Comparison of ENCODE assay signal across 27 mouse cellular contexts in genomic region chr10:18384766-18385165, GRCm38 (mm10).
DNase-seq lines count a peak whose midpoint lies in the region; ATAC-seq and TF ChIP-seq lines count a peak whose summit lies in the region.
"Had no signal": no experiment of that assay in that cellular context is flagged by ENCODE, and none has a peak within 500 bp of the region (broad histone marks: within the 10 kb centered on the region; RNA-seq: fewer than 3 reads in every experiment).

No protein-coding gene starts in this region.

- TF ChIP-seq CTCF in heart, adult 2 months (IDR thresholded peaks at IDR 0.05), result no peak
- TF ChIP-seq CTCF in heart, postnatal 0 days (IDR thresholded peaks at IDR 0.05; ENCODE audit: low read depth), result no peak
- TF ChIP-seq CTCF in layer of hippocampus, adult 2 months (conservative IDR thresholded peaks at IDR 0.05), result no peak

- DNase-seq in heart, adult 2 months, result no peak
- DNase-seq in heart, adult 11 months, result no peak
- DNase-seq in heart, postnatal 0 days (ENCODE audit: low spot score), result peak; percentile 36
- DNase-seq in heart, postnatal 14 days, result no peak
- no peak for DNase-seq in layer of hippocampus, adult 2 months (ENCODE audit: low spot score in 2 of 2)
- DNase-seq in layer of hippocampus, postnatal 36 days, result no peak
- DNase-seq in lung, postnatal 36 days, result peak; percentile 39
- no peak for DNase-seq in lung, postnatal 4 days
- DNase-seq: adrenal gland, adult 8-10 months; cerebellum, adult 2 months; cerebellum, postnatal 14 days; gastrocnemius, adult 2 months; gastrocnemius, postnatal 36 days; layer of hippocampus, adult 9-11 months; liver; right cerebral cortex, postnatal 4 days; thymus, adult 18-20 months; thymus, postnatal 25 days had no signal

- H3K27me3 ChIP-seq in heart, adult 2 months (ENCODE audit: control insufficient read depth, insufficient read depth, low read length), result no peaks in the 10 kb centered on the region
- H3K27me3 ChIP-seq in heart, postnatal 0 days (ENCODE audit: control insufficient read depth, insufficient read depth, low read length), result no peaks in the 10 kb centered on the region
- H3K27me3 ChIP-seq: liver, embryonic 15.5 days; midbrain, embryonic 13.5 days; neural tube, embryonic 13.5 days had no signal

- intact Hi-C loops in heart, adult 2 months (cut with DNase I), result loop anchor here (10.0 kb wide), 1 partner anchor 650 kb away; no protein-coding TSS in a partner anchor
- intact Hi-C loops in heart, postnatal 14 days (cut with DNase I), result no loop called here

- no peak overlapping the region for H3K9ac ChIP-seq in heart, adult 2 months (ENCODE audit: low read depth, low read length)
- H3K9ac ChIP-seq in heart, postnatal 0 days (replicated peaks; ENCODE audit: low read depth, low read length), result no peak overlapping the region
- H3K9ac ChIP-seq: liver, embryonic 15.5 days; midbrain, embryonic 13.5 days; neural tube, embryonic 13.5 days had no signal

- 0 out of 2 replicates have a peak, but pooled peaks have one; percentile 10 for ATAC-seq in heart, postnatal 0 days (ENCODE audit: insufficient read depth, low read depth)
- ATAC-seq: forebrain, embryonic 16.5 days; hindbrain, embryonic 16.5 days; midbrain, embryonic 13.5 days had no signal

- H3K27ac ChIP-seq in heart, adult 2 months, result peak overlapping the region; percentile 24
- H3K27ac ChIP-seq in heart, postnatal 0 days (ENCODE audit: low read depth), result no peak overlapping the region
- peak overlapping the region; percentile 72; the same call in 1 of the 2 replicates for H3K27ac ChIP-seq in layer of hippocampus, adult 2 months
- H3K27ac ChIP-seq: gastrocnemius, adult 2 months; liver, embryonic 15.5 days; macrophage; midbrain, embryonic 13.5 days; neural tube, embryonic 13.5 days; stomach, postnatal 0 days had no signal

- no peaks in the 10 kb centered on the region for H3K9me3 ChIP-seq in heart, postnatal 0 days (replicated peaks; ENCODE audit: control insufficient read depth, low read length)
- H3K9me3 ChIP-seq: G1E; liver, embryonic 15.5 days; midbrain, embryonic 13.5 days; neural tube, embryonic 13.5 days had no signal

- TF ChIP-seq EP300 in heart, adult 2 months (IDR thresholded peaks at IDR 0.05; ENCODE audit: insufficient read depth, low read depth, low read length), result no peak
- TF ChIP-seq EP300 in heart, postnatal 0 days (IDR thresholded peaks at IDR 0.05; ENCODE audit: low read depth), result peak; percentile 48; the same call in 1 of the 2 replicates

- H3K36me3 ChIP-seq in heart, adult 2 months (ENCODE audit: control insufficient read depth, insufficient read depth, low read length), result peaks cover 9% of the 10 kb centered on the region
- no peaks in the 10 kb centered on the region for H3K36me3 ChIP-seq in heart, postnatal 0 days (replicated peaks; ENCODE audit: control insufficient read depth, insufficient read depth, low read length)
- H3K36me3 ChIP-seq: G1E; liver, embryonic 15.5 days; midbrain, embryonic 13.5 days; neural tube, embryonic 13.5 days had no signal

- no peak overlapping the region for H3K4me3 ChIP-seq in heart, adult 2 months
- no peak overlapping the region for H3K4me3 ChIP-seq in heart, postnatal 0 days (ENCODE audit: low read depth, low read length)
- H3K4me3 ChIP-seq in layer of hippocampus, adult 2 months, result no peak overlapping the region
- H3K4me3 ChIP-seq: erythroblast, embryonic 14.5 days; gastrocnemius, adult 2 months; liver, embryonic 15.5 days; midbrain, embryonic 13.5 days; neural tube, embryonic 13.5 days had no signal

- no peak overlapping the region for H3K4me2 ChIP-seq in heart, postnatal 0 days (ENCODE audit: low read depth, low read length)
- H3K4me2 ChIP-seq: liver, embryonic 15.5 days; midbrain, embryonic 13.5 days; neural tube, embryonic 13.5 days had no signal

- peaks cover 6% of the 10 kb centered on the region for H3K4me1 ChIP-seq in heart, adult 2 months (ENCODE audit: control insufficient read depth, insufficient read depth, low read length)
- peaks cover 21% of the 10 kb centered on the region for H3K4me1 ChIP-seq in heart, postnatal 0 days (ENCODE audit: control insufficient read depth, insufficient read depth)
- H3K4me1 ChIP-seq: liver, embryonic 15.5 days had no signal

- TF ChIP-seq POLR2A in heart, adult 2 months (IDR thresholded peaks at IDR 0.05; ENCODE audit: insufficient read depth, low read depth, low read length), result no peak

- no peaks in the 10 kb centered on the region for H3K79me2 ChIP-seq in heart, adult 2 months (replicated peaks; ENCODE audit: control insufficient read depth, insufficient read depth, low read length)

- 27% methylated on average over 2 of the region's 2 CpGs for WGBS in heart, adult 2 months
- 30% methylated on average over 2 of the region's 2 CpGs for WGBS in heart, postnatal 0 days

Comparison
In these comparisons a context has a peak if more than half of its experiments do, and no peak if none do; other contexts are left out.
1. DNase-seq: peak in heart, postnatal 0 days (single experiment) and lung, postnatal 36 days (single experiment); none in heart, adult 2 months (0 of 2), heart, adult 11 months (single experiment), heart, postnatal 14 days (0 of 2), layer of hippocampus, adult 2 months (0 of 2), layer of hippocampus, postnatal 36 days (0 of 2) and lung, postnatal 4 days (0 of 2).